Mouse (Mus musculus): ENCODE measurements around the gene Fam129a. TPM values are rescaled to one million over a fixed set of nuclear protein-coding genes. Genes with fewer than 3 reads are reported as not detected.

The Fam129a gene
- polyA plus RNA-seq, 1 experiment = 5.8 TPM

DNA sequence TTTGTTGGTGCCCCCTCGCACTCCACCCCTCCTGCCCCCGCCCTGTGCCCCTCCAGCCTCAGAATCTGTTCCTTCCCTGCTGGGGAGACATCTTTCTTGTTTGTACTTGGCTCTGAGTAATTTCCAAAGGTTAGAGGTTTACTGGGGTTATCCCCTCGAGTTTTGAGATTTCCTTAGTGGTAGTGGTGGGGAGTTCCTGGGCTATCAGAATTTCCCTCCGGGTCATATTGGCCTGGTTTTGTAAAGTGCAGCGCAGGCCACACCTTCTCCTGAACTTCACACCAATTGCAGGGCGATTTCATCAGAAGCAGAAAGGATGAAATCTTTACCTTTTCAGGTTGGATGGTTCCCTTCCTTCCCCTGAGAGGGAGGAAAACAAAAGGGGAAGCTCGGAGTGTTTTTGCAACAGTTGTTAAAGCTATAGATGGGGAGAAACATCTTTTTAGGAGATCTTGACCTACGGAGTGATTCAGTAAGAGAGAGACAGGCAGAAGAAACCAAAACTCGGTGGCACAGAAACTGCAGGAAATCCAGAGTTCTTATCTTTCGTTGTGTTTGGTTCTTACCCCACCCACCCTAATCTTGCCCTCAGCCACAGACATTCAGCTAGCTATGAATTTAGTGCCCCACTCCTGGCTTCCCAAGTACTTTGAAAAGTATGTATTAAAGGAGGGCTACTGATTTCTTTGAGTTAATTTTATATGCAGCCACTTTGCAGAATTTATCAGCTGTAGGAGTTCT is 1.0 kb downstream of the Fam129a start:
- H3K36me3 ChIP-seq (ENCODE audit: control insufficient read depth, insufficient read depth, low read length) = no peaks in the 10 kb centered on the region
- no peak overlapping the region; the same call in 1 of the 2 replicates for H3K27ac ChIP-seq (ENCODE audit: insufficient read depth, low read depth, low read length)
- H3K4me1 ChIP-seq (ENCODE audit: control insufficient read depth, insufficient read depth, low read length) = no peaks in the 10 kb centered on the region; the same call in 1 of the 2 replicates
- DNase-seq = no peak
- H3K4me3 ChIP-seq (ENCODE audit: insufficient read depth, low read depth, low read length) = peak overlapping the region; percentile 92
- no peaks in the 10 kb centered on the region for H3K27me3 ChIP-seq (replicated peaks; ENCODE audit: control insufficient read depth, insufficient read depth, low read length)
- TF ChIP-seq POLR2A (IDR thresholded peaks at IDR 0.05; ENCODE audit: low read depth, low read length) = no peak
- 28% methylated on average over 10 of the region's 10 CpGs for WGBS

- H3K27ac ChIP-seq (ENCODE audit: insufficient read depth, low read depth, low read length) = no peak overlapping the region
- H3K27me3 ChIP-seq (replicated peaks; ENCODE audit: control insufficient read depth, insufficient read depth, low read length) = no peaks in the 10 kb centered on the region
- no peak overlapping the region for H3K4me3 ChIP-seq (ENCODE audit: insufficient read depth, low read depth, low read length)
- WGBS = 77% methylated on average over 7 of the region's 7 CpGs
- no peaks in the 10 kb centered on the region; the same call in 1 of the 2 replicates for H3K4me1 ChIP-seq (ENCODE audit: control insufficient read depth, insufficient read depth, low read length)
- TF ChIP-seq CTCF (conservative IDR thresholded peaks at IDR 0.05; ENCODE audit: insufficient read depth, insufficient read length, low read depth, low read length) = no peak
- TF ChIP-seq POLR2A (IDR thresholded peaks at IDR 0.05; ENCODE audit: low read depth, low read length) = no peak
- DNase-seq = no peak
- no peaks in the 10 kb centered on the region for H3K36me3 ChIP-seq (ENCODE audit: control insufficient read depth, insufficient read depth, low read length)
Measured at GRCm38 (mm10) chr1:151572601-151573320, 1.8 kb downstream of the Fam129a start.

DNA sequence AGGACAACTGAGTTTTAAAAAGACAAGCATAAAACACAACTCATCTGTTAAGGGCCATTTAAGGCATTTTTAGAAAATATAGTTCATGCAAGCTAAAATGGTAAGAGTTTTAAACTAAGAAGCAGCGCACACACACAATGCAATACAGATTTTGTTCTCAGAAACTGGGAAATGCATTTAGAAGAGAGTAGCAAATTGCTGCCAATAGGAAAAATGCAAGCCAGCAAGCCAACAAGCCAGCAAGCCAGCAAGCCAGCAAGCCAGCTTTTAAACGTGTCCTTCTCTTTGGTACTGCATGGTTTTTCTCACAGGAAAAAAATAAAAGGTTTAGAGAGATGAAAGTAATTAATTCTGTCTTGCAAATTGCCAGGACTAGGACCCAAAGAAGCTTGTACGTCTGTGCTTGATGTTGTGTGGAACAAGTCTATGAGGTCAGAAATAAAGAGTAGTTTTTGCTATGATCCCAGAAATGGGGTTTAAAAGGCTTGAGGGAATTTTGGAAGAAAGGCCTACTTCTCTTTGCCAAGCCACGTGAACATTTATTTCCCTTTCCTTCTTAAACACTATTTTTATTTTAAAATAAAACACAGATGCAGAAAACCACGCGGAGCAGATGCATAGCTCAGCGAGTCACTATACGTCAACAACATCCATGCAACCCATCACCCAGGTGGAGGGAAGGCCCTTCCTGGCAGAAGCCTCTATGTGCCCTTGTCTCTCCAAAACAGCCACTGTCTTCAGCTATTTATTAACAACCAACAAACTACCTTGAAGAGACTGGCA is 9.4 kb downstream of the Fam129a start:
- Histone ChIP-seq H3K4me3 (ENCODE audit: insufficient read depth, low read depth, low read length) (no peak overlapping the region), H3K27ac (ENCODE audit: insufficient read depth, low read depth, low read length) (no peak overlapping the region), H3K36me3 (ENCODE audit: control insufficient read depth, insufficient read depth, low read length) (no peaks in the 10 kb centered on the region), H3K27me3 (replicated peaks; ENCODE audit: control insufficient read depth, insufficient read depth, low read length) (no peaks in the 10 kb centered on the region), H3K4me1 (ENCODE audit: control insufficient read depth, insufficient read depth, low read length) (no peaks in the 10 kb centered on the region)
- WGBS = 78% methylated on average over 8 of the region's 8 CpGs
- no peak for DNase-seq
- TF ChIP-seq POLR2A (IDR thresholded peaks at IDR 0.05; ENCODE audit: low read depth, low read length) = no peak
- no peak for TF ChIP-seq CTCF (conservative IDR thresholded peaks at IDR 0.05; ENCODE audit: insufficient read depth, insufficient read length, low read depth, low read length)

DNA sequence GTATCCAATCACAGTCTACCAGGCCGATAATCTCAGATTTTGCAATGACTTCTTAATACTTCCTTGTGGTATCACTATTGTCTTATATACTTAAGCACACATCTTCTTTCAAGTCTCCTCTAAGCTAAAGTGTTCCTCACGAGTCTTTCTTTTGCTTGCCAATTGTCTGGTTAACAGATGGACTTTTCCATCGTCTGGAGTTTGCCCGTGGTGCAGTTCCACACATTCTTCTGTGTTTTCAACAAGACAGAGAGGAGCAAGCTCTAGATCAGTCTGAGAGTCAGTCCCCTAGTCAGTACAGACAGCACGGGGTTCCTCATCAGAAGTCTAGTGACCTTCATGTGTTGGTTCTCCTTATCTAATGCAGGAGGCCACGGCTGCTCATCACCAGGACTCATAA is 10.5 kb downstream of the Fam129a start:
- 73% methylated on average over 6 of the region's 6 CpGs for WGBS
- Histone ChIP-seq H3K27me3 (replicated peaks; ENCODE audit: control insufficient read depth, insufficient read depth, low read length) (no peaks in the 10 kb centered on the region), H3K36me3 (ENCODE audit: control insufficient read depth, insufficient read depth, low read length) (no peaks in the 10 kb centered on the region), H3K4me1 (ENCODE audit: control insufficient read depth, insufficient read depth, low read length) (no peaks in the 10 kb centered on the region), H3K27ac (ENCODE audit: insufficient read depth, low read depth, low read length) (no peak overlapping the region), H3K4me3 (ENCODE audit: insufficient read depth, low read depth, low read length) (no peak overlapping the region)
- TF ChIP-seq POLR2A (IDR thresholded peaks at IDR 0.05; ENCODE audit: low read depth, low read length) (no peak), CTCF (conservative IDR thresholded peaks at IDR 0.05; ENCODE audit: insufficient read depth, insufficient read length, low read depth, low read length) (no peak)
- no peak for DNase-seq

DNA sequence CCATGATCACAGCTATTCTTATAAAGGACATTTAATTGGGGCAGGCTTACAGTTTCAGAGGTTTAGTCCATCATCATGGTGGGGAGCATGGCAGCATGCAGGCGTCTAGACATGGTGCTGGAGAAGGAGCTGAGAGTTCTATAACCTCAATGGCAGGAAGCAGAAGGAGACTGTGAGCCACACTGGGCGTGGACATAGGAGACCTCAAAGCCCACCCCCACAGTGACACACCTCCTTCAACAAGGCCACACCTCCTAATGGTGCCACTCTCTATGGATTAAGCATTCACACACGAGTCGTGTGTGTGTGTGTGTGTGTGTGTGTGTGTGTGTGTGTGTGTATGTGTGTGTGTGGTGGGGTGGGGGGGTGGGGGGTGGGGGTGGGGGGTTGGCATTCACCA is 11.0 kb downstream of the Fam129a start:
- Histone ChIP-seq H3K4me1 (ENCODE audit: control insufficient read depth, insufficient read depth, low read length) (no peaks in the 10 kb centered on the region), H3K4me3 (ENCODE audit: insufficient read depth, low read depth, low read length) (no peak overlapping the region), H3K27ac (ENCODE audit: insufficient read depth, low read depth, low read length) (no peak overlapping the region), H3K27me3 (replicated peaks; ENCODE audit: control insufficient read depth, insufficient read depth, low read length) (no peaks in the 10 kb centered on the region), H3K36me3 (ENCODE audit: control insufficient read depth, insufficient read depth, low read length) (no peaks in the 10 kb centered on the region)
- TF ChIP-seq CTCF (conservative IDR thresholded peaks at IDR 0.05; ENCODE audit: insufficient read depth, insufficient read length, low read depth, low read length) = no peak
- no peak for TF ChIP-seq POLR2A (IDR thresholded peaks at IDR 0.05; ENCODE audit: low read depth, low read length)
- WGBS = 85% methylated on average over 4 of the region's 4 CpGs
- DNase-seq = no peak

DNA sequence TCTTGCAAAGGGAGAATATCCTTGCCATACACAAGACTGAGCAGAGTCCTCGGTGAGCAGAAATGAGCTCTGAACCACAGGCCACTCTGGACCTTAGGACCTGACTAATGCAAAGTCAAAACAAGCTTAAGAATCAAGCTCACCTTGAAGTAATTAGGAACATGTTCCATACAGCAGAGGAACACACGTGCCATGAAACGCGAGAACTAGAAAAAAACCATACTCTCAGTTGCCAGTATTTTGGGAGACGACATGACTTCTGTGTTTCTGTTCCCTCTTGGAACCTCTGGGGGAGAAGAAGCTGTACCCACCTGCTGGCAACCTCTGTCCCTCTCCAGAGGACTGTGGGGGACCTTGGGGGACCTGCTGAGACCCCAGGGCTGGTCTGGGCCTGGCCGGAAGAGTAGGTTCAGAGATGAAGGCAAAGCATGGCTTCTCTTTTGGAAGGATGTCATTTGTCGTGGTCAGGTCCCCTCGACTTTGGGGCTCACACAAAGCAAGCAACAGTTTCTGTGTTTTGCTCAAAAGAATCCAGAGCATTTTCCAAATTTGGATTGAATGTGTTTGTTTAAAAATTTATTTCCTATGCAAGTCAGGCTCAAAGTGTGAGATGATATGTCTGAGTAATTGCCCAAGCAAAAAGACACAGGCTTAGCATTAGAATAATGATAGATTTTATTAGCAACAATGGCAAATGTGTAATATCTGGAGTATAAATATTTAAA is 12.6 kb downstream of the Fam129a start:
- Histone ChIP-seq H3K36me3 (ENCODE audit: control insufficient read depth, insufficient read depth, low read length) (no peaks in the 10 kb centered on the region), H3K27me3 (replicated peaks; ENCODE audit: control insufficient read depth, insufficient read depth, low read length) (no peaks in the 10 kb centered on the region), H3K4me3 (ENCODE audit: insufficient read depth, low read depth, low read length) (no peak overlapping the region), H3K4me1 (ENCODE audit: control insufficient read depth, insufficient read depth, low read length) (no peaks in the 10 kb centered on the region), H3K27ac (ENCODE audit: insufficient read depth, low read depth, low read length) (no peak overlapping the region)
- DNase-seq = no peak
- WGBS = 86% methylated on average over 8 of the region's 8 CpGs
- TF ChIP-seq CTCF (conservative IDR thresholded peaks at IDR 0.05; ENCODE audit: insufficient read depth, insufficient read length, low read depth, low read length) (no peak), POLR2A (IDR thresholded peaks at IDR 0.05; ENCODE audit: low read depth, low read length) (no peak)
